Mouse (Mus musculus) liver, adult 2 months (tissue): ENCODE measurements around the gene Fam69a.

Source experiments
- CTCF ChIP-seq: fragments of 200-500 bp; IDR thresholded peaks from 2 replicates; pipeline ENCODE4 v1.5.1; 2011; ENCODE audit warnings: low read depth, low read length, control low read depth
- POLR2A ChIP-seq: fragments of 200-500 bp; IDR thresholded peaks from 2 replicates; pipeline ENCODE4 v1.6.1; 2011; ENCODE audit warnings: low read length, control low read depth; ENCODE audit not compliant: insufficient read depth; ENCODE audit errors: extremely low read depth

DNA sequence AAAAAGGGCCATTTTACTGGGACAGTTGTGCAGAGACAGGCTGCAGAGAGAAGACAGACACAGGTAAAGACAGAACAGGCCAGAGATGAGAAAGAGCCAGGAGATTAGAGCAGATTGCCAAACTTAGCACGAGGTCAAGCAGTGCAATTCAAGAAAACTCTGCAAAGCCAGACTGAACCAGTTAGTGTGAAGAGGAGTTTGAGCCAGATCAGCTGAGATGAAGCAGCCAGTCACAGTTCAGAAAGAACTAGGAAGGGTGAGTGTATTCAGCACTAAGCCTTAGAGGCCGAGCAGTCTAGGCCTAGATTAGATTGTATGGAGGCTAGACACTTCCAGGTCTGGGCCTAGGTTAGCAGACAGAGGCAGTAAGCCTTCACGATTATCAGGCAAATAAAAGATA lies 47.2 kb downstream of the Fam69a start:
- TF ChIP-seq POLR2A (no peak), CTCF (no peak)
